Mouse (Mus musculus) urinary bladder, postnatal 36 days (tissue): ENCODE measurements around the gene Hagh.

Experiments used
- DNase-seq, 2 experiments: peaks; one replicate each; pipeline ENCODE4 v3.0.0; 2022; ENCODE audit warnings: low spot score in 2 of 2, mixed read lengths in 1 of 2

The Hagh gene

DNA sequence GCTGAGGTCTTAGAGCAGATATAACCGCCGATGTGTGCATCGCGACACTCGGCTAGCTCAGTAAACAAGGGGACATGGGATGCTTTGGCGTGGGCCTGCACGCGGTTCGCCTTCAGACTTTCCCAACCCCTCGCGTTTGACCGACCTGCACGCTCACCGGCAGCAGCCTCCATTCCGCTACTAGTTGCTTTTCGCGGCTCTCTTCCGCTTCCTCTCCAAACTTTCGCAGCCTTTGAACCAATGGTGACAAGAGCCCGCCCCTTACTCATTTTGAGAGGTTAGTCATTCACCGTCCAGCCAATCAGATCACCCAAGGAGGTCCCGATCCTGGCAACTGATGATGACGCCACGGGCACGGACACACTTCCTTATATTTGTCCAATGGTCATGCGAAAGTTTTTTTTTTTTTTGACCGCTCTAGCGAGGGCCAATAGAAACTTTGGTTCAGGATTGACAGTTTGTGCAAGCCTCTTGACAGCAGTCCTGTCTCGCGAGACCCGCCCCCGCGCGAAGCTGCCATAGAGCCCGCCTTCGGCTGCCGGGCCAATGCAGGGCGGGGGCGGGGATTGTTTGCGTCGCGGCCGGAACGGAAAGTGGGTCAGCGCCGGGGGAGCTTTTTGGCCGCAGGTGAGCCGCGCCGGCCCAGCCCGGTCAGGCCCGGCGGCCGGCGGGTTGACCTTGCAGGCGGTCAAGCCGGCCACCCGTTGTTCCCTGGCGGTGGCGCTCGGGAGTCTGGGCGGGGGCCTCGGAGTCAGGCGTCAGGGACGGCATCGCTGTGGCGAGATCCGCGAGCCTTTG lies 46.4 kb downstream of the Hagh start, which contains the start of the genes Nubp2 and Spsb3:
Gene Nubp2 (minus strand): TSS at position 216 of the 798 bp plus-strand sequence.
Gene Spsb3 (plus strand): TSS at position 510 of the 798 bp plus-strand sequence.
- peak; percentile 95 for DNase-seq

DNA sequence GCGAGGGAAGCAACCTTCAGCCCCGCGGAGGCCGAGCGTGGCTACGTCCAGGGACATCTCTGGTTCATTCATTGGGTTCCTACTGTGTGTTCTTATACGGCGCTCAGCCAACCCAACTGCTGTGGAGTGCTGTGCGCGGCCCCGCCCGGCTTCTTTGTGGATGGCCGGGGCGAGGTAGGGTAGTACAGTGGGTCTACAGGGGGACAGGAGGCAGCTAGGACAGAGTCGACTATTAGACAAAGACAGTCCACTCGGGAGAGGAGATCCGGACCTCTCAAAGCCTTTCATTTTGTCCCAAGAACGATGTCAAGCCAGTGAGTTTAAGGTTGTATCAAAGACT lies 47.0 kb downstream of the Hagh start:
- no peak for DNase-seq

DNA sequence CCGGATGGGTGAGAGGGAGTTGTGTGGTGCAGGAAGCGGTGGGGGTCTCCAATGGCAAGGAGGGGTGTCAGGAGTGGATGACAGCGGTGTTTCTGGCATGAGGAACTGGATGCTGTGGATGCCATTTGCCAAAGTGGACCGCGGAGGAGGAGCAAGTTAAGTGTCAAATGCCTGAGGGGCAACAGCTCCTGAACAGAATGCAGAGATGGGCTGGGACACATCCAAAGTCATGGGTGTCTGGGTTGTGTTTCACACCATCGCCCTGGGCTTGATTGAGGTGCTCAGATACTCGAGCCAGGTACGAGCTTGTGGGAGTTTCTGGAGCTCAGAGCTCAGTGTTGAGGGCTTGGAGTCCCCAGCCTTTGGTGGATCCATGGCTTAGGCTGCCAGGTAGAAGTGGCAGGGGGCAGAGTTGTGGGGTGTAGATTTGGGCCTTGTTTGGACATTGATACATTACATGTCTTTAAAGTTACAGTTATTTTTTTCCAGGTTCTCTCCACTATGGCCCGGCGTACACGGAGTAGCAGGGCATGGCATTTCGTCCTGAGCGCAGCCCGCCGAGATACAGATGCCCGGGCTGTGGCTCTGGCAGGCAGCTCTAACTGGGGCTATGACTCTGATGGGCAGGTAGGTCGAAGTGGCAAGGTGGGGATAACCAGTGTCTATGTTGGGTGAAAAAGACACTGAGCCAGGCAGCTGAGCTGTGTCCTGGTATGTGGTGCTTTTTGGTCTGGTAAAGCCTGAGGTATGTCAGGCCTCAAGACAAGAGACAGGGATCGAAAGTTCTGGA lies 47.5 kb downstream of the Hagh start:
- DNase-seq, result no peak

DNA sequence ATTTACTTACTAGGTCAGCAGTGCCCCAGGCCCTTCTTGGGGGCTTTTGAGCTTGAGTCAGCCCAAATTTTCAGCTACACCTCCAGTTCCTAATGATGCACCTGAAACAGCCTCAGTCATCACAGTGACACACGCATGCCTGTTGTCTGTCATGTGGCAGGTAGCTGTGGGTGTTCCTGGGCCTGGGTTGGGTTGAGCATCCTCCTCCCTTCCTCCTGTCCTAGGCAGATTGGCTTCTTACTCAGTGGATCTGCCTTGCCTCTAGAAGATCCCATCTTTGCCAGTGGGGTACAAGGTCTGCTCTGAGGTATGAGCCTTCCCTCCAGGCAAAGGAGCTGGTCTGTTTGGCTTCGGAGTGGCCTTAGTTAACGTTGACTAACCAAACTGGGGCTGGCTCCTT lies 48.9 kb downstream of the Hagh start:
- no peak for DNase-seq

DNA sequence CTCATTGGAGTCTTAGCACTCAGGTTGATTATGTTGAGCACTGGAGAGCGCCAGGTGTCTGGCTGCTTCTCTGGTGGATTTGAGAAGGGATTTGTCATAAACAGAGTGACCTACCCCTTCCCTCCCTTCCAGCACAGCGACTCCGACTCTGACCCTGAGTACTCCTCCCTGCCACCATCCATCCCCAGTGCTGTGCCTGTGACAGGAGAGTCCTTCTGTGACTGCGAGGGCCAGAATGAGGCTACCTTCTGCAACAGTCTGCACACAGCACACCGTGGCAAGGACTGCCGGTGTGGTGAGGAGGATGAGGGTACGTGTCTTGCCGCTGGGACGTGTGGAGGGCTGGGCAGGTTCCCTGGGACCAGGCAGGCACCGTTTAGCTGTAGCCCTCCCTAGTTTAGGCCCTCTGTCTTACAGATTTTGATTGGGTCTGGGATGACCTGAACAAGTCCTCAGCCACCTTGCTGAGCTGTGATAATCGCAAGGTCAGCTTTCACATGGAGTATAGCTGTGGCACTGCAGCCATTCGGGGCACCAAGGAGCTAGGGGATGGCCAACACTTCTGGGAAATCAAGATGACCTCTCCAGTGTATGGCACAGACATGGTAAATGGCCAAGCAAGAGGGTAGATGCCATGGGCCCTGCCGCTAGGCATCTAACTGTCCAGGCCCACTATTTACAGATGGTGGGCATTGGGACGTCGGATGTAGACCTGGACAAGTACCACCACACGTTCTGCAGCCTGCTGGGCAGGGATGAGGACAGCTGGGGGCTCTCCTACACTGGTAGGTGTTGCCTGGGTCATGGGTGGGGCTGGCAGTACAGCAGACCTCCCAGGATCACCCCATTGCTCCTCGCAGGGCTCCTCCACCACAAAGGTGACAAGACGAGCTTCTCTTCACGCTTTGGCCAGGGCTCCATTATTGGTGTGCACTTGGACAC lies 50.5 kb downstream of the Hagh start:
- DNase-seq, result no peak

DNA sequence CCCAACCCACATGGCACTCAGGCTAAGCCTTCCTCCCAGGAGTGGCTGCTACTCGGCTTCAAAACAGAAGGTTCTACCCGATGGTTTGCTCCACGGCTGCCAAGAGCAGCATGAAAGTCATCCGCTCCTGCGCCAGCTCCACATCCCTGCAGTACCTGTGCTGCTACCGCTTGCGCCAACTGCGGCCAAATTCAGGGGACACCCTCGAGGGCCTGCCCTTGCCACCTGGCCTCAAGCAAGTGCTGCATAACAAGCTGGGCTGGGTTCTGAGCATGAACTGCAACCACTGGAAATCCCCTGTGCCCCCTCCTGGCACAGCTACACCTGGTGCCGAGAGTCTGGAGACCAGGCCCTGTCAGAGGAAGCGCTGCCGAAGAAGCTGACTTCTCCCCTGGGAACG lies 51.4 kb downstream of the Hagh start:
- DNase-seq, result no peak

DNA sequence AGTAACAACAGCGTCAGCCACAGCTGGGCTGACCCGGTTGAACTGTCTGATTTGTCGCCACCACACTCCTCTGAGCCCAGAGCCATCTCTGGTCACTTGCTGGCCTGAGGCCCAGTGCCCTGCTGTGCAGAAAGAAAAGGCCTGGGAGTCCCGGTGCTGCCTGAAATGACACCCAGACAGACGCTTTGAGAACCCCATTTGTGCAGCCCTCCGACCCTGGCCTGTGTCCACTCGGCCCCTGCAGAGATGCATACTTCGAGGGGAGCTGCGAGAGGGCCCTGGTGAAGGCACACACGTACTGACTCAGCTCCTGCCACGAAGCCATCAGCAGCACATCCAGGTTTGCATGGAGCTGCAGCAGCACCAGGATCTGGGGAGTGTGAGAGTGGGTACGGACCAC lies 52.8 kb downstream of the Hagh start:
- DNase-seq, result no peak

DNA sequence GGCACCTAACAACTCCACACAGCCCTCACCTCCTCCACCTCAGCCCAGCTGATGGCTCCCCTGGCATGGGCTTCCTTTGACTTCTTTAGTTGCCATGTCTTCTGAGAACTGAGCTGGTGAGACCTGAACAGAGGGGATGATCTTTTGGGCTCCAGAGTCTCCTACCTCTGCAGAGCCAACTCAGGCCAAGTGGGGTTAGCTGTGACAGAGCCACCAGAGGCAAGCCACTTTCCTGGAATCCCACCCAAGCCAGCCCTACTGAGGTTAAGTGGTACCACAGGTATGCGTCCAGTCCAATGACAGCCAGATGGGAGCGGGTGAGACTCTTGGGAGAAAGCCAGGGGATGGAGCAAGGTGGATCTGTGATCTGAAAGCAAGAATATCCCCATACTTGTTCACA lies 53.3 kb downstream of the Hagh start:
- DNase-seq, result no peak

DNA sequence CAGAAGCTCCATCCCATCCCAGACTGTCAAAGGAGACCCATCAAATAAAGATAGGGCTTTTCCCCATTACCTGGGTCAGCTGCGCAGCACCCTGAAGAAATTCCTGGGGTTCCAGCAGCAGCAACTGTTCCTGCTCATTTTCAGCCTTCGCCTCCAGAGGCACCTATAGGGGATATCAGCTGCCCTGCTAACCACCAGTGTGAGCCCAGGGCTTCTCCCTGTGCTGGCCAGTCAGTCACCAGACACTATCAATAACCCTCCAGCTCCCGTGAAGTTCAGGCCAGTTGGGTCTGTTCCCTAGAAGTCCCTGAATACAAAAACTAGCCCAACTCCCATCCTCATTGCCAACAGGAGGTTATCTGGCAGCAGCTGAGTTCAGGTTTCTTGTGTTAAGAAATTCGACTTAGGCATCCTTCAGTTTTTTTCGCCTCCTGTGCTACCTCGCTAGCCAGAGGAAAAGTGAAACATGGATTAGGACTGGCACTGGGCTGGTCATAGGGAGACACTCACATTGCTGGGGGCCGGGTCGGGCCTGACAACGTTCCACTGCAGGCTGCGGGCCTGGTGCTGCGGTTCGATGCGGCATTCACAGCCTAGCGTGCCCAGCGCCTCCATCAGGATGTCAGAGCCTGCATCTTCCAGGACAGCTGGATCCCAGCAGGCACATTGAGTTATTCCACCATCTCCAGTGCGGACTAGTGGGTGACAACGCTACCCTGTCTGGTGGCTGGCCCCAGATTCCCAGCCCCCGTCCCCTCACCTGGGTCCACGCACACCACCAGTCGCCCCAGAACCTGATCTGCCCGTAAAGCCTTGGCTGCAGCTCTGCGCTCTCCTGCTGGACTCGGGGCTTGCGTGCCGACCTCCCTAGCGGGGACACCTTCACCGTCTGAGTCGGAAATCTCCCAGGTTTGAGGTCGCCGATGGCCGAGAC lies 54.4 kb downstream of the Hagh start:
- DNase-seq, result no peak

DNA sequence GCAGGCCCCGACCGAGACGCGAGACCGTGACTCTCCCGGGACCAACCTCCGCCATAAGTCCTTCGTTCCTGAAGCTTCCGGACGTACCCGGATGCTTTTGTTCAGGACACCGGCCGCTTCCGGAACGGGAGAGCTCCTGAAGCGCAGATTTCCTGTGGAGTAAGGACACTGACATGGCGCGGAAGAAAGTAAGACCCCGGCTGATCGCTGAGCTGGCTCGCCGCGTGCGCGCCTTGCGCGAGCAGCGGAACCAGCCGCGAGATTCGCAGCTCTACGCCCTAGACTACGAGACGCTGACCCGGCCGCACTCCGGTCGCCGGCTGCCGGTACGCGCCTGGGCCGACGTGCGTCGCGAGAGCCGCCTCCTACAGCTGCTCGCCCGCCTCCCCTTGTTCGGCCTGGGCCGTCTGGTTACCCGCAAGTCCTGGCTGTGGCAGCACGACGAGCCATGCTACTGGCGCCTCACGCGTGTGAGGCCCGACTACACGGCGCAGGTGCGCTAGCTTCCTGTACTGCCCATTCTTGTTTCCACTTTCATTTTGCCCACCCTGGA lies 55.1 kb downstream of the Hagh start, which contains the start of the genes Eme2 and Mrps34:
Gene Eme2 (minus strand): TSS at position 93 of the 553 bp plus-strand sequence.
Gene Mrps34 (plus strand): TSS at position 122 of the 553 bp plus-strand sequence.
- peak; percentile 79 to 84 for DNase-seq

DNA sequence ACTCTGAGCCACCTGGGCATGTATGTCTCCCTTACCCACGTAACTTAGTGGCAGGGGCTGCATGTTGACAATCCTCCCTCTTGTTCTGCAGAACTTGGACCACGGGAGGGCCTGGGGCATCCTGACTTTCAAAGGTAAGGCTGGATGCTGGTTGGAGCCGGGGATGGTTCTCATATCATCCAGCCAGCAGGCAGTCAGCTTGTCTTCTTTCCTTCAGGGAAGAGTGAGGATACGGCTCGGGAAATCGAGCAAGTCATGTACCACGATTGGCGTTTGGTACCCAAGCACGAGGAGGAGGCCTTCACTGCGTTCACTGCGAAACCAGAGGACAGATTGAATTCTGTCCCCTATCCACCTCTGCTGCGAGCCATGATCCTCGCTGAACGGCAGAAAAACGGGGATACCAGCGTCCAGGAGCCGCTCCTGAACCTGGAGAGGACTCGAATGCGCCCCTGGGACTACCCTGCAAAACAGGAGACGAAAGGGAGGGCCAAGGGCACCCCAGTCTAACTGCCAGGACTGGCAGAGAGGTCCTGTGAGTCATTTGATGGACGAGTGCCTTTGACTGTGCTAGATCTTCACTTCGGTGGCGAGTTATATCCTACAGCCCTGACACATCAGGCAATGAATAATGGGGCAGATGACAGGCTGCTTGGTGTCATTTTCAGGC lies 55.8 kb downstream of the Hagh start:
- DNase-seq, result no peak

DNA sequence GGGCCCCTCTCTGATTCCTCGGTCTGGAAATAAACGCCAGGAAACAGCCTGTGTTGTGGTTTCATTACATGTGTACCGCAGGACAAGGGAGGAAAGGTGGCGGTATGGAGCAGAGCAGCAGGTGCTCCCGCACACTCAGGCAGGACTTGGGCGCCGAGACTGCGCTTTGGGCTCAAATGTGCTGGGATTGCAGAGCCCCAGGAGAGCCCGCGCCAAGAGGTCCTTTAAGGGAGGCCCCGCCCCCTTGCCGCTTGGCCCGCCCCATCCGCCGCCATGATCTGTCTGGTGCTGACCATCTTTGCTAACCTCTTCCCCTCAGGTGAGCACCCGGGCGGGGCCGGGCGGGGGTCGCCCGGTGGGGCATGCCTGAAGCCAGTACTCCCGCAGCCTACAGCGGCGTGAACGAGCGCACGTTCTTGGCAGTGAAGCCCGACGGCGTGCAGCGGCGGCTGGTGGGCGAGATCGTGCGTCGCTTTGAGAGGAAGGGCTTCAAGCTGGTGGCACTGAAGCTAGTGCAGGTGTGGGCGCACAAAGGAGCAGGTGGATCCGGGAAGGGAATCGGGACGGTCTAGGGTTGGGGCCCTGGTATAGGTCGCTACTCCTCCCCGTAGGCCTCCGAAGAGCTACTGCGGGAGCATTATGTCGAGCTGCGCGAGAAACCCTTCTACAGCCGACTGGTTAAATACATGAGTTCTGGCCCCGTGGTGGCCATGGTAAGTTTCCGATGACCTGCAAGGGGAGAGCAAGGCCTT lies 56.5 kb downstream of the Hagh start, which contains the start of gene Nme3:
Gene Nme3 (plus strand): TSS at position 260 of the 752 bp plus-strand sequence.
- DNase-seq, result peak; percentile 61 to 79

DNA sequence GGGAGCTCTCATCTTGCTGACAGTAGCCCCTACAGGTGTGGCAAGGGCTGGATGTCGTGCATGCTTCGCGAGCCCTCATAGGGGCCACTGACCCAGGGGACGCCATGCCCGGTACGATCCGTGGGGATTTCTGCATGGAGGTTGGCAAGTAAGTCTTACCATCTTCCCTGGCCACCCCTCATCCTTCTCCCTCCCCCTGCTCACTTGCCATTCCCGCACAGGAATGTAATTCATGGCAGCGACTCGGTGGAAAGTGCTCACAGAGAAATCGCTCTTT lies 57.0 kb downstream of the Hagh start:
- DNase-seq, result no peak

DNA sequence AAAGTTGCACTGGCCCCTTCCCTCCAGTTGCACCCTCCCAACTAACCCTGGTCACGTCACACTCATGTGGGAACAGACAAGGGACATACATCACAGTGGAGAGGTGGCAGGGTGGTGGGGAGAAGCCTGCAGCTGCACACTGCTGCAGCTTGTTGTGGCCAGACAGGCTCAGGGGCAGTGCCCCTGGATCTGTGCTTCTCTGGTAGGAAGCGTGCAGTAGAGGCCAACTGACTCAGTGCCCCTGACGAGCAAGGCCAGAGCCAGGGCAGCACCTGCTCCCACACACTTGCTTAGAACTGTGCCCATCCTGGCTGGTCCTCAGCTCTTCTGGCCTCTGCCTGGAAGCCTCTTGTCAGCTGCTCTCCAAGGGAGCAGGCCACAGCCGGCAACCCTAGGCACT lies 57.7 kb downstream of the Hagh start:
- no peak for DNase-seq

DNA sequence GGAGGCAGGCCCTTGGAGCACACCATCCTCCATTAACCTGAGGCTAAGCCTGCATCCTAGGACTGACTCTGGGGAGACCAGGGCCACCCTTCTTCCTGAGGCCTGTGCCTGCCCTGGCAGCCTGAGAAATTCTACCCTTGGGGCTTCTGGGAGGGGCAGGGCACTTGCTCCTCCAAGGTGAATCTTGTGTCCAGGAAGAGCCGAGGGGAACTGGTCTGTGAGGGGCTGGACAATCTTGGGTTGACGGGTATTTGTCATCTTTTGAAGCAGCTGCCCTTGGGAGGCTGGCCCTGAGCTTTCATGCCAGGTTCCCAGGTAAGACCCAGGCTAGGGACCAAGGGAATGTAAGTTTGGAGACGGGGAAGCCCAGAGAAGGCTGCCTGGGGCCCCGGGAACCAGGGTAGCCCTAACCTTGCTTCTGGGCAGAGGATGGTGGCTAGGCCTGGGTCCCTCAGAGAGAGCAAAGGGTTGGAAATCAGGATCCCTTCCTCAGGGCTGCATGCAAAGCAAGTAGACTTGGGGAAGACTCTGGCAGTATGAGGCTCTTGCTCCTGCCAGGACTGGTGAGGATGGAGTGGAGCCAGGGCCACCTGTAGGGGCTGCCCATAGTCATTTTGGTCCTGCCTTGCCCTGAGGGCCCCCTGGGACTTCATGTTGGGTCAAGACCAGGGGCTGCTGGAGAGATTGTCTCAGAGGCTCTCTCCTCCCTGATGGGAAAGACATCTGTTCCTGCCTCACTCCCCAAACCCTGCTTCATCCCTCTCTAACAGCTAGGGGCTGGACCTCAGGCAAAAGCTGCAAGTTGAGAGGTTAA lies 58.3 kb downstream of the Hagh start:
- no peak for DNase-seq

DNA sequence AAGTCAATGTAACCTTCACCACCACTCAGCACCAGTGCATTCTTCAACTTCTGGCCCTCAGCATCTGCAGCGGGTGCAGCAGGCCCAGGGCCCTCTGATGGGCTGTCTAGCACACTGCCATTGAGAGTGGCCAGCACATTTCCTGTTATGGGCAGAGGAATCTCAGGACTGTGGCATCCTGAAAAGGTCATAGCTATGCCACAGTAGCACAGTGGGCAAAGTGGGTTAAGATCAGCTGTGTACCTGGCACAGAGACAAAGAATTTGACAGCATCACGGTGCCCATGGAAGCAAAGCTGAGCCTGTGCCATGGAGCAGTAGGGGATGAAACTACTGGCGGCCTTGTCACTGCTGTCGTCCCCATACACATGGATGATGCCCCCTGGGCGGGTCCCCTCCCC lies 59.2 kb downstream of the Hagh start:
- DNase-seq, result no peak

DNA sequence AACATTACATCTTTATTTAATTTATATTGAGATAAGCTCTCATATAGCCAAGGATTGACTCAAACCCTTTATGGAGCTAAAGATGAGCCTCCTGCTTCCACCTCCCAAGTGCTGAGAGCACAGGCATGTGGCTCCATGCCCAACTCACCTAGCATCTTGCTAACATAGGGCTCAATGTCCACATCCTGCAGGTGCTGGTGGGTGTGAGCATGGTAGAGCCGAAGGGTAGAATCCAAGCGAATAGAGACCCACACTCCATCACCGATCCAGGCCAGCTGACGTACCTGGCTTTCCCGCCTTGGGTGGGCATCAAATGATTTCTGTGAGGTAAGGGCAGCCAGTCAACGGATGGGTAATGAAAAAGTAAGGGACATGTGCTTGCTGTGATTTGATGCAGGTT lies 60.1 kb downstream of the Hagh start:
- DNase-seq, result no peak

DNA sequence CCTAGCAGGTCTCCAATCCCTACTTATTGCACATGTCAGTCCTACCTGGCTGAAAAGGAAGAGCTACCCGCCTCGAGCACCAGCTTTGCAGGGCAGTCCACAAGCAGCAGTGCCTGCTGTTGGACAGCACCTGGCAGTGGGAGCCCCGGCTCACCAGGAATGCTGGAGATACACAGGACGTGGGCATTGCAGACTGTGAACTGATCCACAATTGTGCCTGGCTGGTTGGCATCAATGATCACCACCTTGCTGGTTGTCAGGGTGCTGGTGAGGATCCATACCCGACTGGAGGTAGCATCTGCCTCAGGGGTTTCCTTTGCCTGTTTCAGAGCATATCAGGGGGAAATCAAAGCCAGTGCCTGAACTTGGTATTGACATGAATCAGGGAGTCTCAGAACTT lies 62.2 kb downstream of the Hagh start:
- DNase-seq, result no peak
